Mouse (Mus musculus) neural tube, embryonic 13.5 days (tissue): Measurements from ENCODE around the gene Snap23. TPM values are rescaled to one million over a fixed set of nuclear protein-coding genes. Genes with fewer than 3 reads are reported as not detected.
A peak's percentile ranks its signal among the peaks of the same experiment; 100 is the strongest.

Experiments
- ATAC-seq: fragments of 200-750 bp; cut with Nextera tagmentation; 2 replicates; pipeline ENCODE4 v1.8.0; 2017; ENCODE audit warnings: low read depth, mild to moderate bottlenecking, moderate TSS enrichment, moderate library complexity
- H3K27ac ChIP-seq: fragments of 300-500 bp; sonication (generic); replicated peaks from 2 replicates; pipeline ENCODE4 v1.5.1; 2015; ENCODE audit warnings: moderate library complexity, mild to moderate bottlenecking, inconsistent platforms
- H3K27me3 ChIP-seq: fragments of 300-500 bp; sonication (generic); 2 replicates; pipeline ENCODE4 v1.6.1; 2015; ENCODE audit warnings: mild to moderate bottlenecking, inconsistent platforms
- H3K36me3 ChIP-seq: fragments of 300-500 bp; sonication (generic); 2 replicates; pipeline ENCODE4 v1.6.1; 2015; ENCODE audit warnings: mild to moderate bottlenecking, inconsistent platforms
- H3K4me1 ChIP-seq: fragments of 300-500 bp; sonication (generic); replicated peaks from 2 replicates; pipeline ENCODE4 v1.6.1; 2015; ENCODE audit warnings: inconsistent platforms
- H3K4me2 ChIP-seq: fragments of 300-500 bp; sonication (generic); 2 replicates; pipeline ENCODE4 v1.6.1; 2015; ENCODE audit warnings: inconsistent platforms, mild to moderate bottlenecking, moderate library complexity
- H3K4me3 ChIP-seq: fragments of 300-500 bp; sonication (generic); 2 replicates; pipeline ENCODE4 v1.5.1; 2015; ENCODE audit warnings: mild to moderate bottlenecking, inconsistent platforms
- H3K9ac ChIP-seq: fragments of 300-500 bp; sonication (generic); 2 replicates; pipeline ENCODE4 v1.6.1; 2015; ENCODE audit warnings: moderate library complexity, mild to moderate bottlenecking, inconsistent platforms
- H3K9me3 ChIP-seq: fragments of 300-500 bp; sonication (generic); 2 replicates; pipeline ENCODE4 v1.6.1; 2016; ENCODE audit warnings: inconsistent platforms
- WGBS: fragments of 180-500 bp; shearing (Covaris S2); methylation state at CpG from one replicate; pipeline ENCODE4 v1.1.7; 2015; 5-methylcytosine and 5-hydroxymethylcytosine counted together
- polyA plus RNA-seq: library from polyadenylated mRNA; unstranded; fragments of >200 nt; fragmentation: Nextera tagmentation; extraction: Ambion mirVana; gene quantifications from 2 replicates; pipeline ENCODE4 v1.2.1, GENCODE M21; 2015

Snap23 gene
- polyA plus RNA-seq, 1 experiment from 2014 or later = 21.6 TPM

DNA sequence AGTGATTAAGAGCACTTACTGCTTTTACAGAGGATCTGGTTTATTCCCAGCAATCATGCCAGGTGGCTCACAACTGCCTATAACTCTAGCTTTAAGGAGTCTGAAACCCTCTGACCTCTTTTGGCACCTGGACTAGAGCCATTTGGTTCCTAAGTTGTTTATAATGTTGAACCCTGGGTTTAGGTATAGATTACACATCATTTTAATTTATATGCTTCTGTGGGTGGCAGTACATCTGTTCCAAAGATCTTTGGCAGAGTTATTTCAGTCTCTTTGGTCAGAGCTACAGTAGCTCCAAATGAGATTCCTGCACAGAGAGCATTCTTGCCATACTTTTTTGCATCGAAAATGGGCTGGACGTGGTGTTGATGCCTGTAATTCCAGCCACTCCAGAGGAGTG, 30.3 kb downstream of the Snap23 start:
- H3K36me3 ChIP-seq = peaks cover 73% of the 10 kb centered on the region
- H3K27ac ChIP-seq = no peak overlapping the region
- no peaks in the 10 kb centered on the region for H3K27me3 ChIP-seq
- ATAC-seq = no peak
- no peaks in the 10 kb centered on the region for H3K4me1 ChIP-seq
- no peaks in the 10 kb centered on the region for H3K9me3 ChIP-seq
- no peak overlapping the region for H3K4me3 ChIP-seq
- H3K9ac ChIP-seq = no peak overlapping the region
- no peak overlapping the region for H3K4me2 ChIP-seq
- 95% methylated on average over 2 of the region's 2 CpGs for WGBS

DNA sequence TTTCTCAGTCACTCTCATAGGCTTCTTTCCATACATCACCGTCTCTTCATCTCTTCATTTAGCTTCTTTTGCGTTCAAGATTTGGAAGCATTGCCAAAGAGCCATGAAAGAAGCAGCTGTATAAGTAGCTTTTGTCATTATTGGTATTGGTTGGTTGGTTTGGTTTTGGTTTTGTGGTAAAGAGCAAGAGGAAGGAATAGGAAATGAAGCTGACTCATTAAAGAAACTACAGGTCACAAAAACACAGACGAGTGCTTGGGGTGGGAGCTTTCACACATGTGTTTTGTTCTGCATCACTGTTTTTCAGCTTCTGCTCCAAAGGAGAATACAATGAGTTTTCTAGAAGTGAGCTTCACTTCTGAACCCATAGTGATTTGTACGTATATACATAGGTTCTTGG, 32.0 kb downstream of the Snap23 start:
- ATAC-seq = no peak
- Histone ChIP-seq H3K4me3 (no peak overlapping the region), H3K27ac (no peak overlapping the region), H3K9ac (no peak overlapping the region), H3K9me3 (no peaks in the 10 kb centered on the region), H3K4me1 (no peaks in the 10 kb centered on the region), H3K36me3 (peaks cover 82% of the 10 kb centered on the region), H3K27me3 (no peaks in the 10 kb centered on the region), H3K4me2 (no peak overlapping the region)
- 92% methylated on average over 4 of the region's 4 CpGs for WGBS

DNA sequence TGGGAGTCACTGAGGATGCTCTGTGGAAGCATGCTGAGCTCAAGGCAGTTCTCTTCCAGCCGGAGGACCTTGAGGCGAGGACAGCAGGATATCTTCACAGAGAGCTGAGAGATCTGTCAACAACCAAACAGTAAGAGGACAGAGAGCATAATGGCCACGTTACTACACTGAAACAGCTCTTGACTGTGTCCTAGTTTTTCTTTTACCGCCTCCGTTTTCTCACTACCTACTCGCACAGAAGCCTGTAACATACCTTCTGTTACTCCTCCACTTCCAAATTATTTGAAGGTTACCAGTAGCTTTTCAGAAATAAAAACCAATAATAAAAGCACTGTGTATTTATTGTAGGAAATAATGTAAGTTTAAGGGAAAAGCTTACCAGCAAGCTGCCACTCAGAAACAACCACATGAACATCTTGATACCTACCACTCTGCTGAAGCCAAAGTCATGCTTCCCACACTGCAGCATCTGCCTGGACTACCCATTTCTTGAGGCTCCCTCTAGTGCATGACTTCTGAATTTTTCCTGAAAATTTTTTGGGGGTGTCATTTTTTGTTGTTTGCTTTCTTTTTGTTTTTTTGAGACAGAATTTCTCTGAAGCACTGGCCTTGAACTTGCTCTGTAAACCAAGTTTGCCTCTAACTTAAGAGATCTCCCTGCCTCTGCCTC, 38.7 kb downstream of the Snap23 start:
- no peaks in the 10 kb centered on the region for H3K27me3 ChIP-seq
- no peaks in the 10 kb centered on the region for H3K9me3 ChIP-seq
- H3K4me1 ChIP-seq = peaks cover 28% of the 10 kb centered on the region
- no peak for ATAC-seq
- 89% methylated on average over 6 of the region's 6 CpGs for WGBS
- H3K4me3 ChIP-seq = no peak overlapping the region
- no peak overlapping the region for H3K27ac ChIP-seq
- no peak overlapping the region for H3K4me2 ChIP-seq
- H3K36me3 ChIP-seq = peaks cover 39% of the 10 kb centered on the region
- H3K9ac ChIP-seq = no peak overlapping the region

DNA sequence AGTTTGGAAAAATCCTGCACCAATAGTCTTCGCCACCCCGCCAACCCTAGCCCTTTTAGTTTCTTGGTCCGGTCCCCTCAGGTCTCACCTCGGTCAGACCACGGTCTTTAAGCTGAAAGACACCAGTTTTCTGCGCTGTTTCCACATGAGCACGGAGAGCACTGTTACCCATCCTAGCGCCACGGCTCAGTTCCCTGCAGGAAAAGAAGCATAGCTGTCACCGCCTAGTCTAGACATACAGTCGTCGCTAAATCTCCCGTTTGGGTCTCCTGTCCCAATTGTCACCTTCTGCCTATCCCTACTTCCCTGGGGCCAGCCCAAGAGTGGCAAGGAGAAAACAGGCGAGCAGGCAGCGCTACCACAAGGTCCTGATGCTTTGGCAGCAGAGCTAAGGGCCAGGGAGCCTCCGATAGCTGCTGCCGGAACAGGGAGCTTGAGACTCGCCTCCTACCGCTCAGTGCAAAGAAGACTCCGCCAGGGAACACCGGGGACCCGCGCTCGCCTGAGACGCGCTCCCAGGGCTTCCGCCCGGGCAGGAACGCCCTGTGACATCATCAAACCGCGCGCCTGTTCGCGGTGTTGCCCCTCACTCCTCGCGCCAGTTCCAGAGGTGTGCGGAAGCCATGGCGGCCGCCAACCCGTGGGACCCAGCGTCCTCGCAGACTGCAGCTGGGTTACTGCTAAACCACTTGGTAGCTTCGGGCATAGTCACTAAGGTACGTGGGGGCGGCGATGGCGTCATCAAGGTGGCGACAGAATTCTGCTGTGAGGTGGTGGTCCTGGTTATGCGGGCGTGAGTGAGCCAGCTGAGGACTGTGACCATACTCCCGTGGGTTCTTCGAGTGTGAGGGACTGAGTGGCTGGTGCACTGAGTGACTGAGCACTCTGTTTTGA, 41.6 kb downstream of the Snap23 start, which contains the start of the genes Haus2 and Lrrc57:
Gene Haus2 (plus strand): TSS at position 554 of the 894 bp plus-strand sequence.
Gene Lrrc57 (minus strand): TSS at position 691 of the 894 bp plus-strand sequence.
- ATAC-seq = peak; percentile 97
- peak within 1 kb of the TSS; percentile 95 for H3K27ac ChIP-seq
- peak within 1 kb of the TSS; percentile 84 for H3K4me3 ChIP-seq
- H3K9me3 ChIP-seq = no peaks in the 10 kb centered on the region
- peak within 1 kb of the TSS; percentile 90 for H3K9ac ChIP-seq
- H3K27me3 ChIP-seq = no peaks in the 10 kb centered on the region
- peaks cover 30% of the 10 kb centered on the region for H3K4me1 ChIP-seq
- peak within 1 kb of the TSS; percentile 81 for H3K4me2 ChIP-seq
- peaks cover 30% of the 10 kb centered on the region for H3K36me3 ChIP-seq
- under 1% methylated on average over 52 of the region's 52 CpGs for WGBS

DNA sequence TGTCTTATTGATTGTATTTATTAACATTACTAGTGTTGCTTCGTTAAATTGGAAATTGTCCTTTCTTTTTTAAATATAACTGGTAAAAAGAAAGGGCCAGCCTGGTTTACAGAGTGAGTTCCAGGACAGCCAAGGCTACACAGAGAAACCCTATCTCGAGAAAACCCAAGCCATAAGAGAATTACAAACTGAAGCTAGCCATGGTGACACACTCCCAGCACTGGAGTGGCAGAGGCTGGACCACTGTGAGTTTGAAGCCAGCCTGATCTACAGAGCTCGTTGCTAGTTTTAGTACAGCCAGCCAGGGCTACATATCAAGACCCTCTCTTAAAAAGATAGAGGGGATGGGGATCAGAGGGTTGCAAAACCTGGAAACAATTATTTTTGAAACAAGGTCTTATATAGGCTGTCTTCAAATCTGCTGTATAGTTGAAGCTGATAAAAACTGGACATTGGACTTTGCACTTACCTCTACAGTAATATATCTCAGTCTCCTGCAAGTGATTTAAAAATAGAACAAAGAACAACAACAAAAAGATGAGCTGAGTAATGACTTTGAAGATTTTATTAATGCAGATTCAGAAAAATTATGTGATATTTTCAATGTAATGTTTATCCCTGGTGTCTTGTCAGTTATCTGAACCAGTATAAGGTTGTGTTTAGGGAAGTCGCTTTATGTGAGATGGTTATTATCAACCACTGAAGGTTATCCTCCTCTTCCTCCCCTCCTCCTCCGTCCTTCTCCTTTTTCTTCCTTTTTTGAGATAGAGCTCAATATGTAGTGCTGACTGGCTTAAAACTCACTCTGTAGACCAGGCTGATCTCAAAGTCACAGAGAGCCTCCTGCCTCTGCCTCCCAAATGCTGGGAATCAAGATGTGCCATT, 49.0 kb downstream of the Snap23 start:
- Histone ChIP-seq H3K4me2 (no peak overlapping the region), H3K27ac (no peak overlapping the region), H3K9me3 (no peaks in the 10 kb centered on the region), H3K9ac (no peak overlapping the region), H3K36me3 (peaks cover 61% of the 10 kb centered on the region), H3K27me3 (no peaks in the 10 kb centered on the region), H3K4me3 (no peak overlapping the region), H3K4me1 (no peaks in the 10 kb centered on the region)
- 92% methylated on average over 5 of the region's 5 CpGs for WGBS
- no peak for ATAC-seq

DNA sequence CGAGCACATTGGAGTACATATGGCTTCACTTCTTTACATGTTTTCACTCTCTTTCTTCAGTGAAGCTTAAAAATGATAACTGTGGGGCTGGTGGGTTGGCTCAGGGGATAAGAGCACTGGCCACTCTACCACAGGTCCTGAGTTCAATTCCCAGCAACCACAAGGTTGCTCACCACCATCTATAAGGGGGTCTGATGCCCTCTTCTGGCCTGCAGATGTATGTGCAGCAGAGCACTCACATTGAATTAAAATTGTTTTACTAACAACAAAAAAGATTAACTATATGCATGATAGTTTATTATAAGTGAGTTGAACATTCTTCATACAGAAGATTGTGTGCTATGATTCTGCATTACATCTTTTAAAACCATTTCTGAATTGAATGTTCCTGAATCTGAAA, 52.1 kb downstream of the Snap23 start:
- no peaks in the 10 kb centered on the region for H3K9me3 ChIP-seq
- no peak overlapping the region for H3K27ac ChIP-seq
- peaks cover 47% of the 10 kb centered on the region for H3K36me3 ChIP-seq
- H3K27me3 ChIP-seq = no peaks in the 10 kb centered on the region
- no peaks in the 10 kb centered on the region for H3K4me1 ChIP-seq
- no peak for ATAC-seq
- H3K4me3 ChIP-seq = no peak overlapping the region
- no peak overlapping the region for H3K9ac ChIP-seq
- WGBS = 100% methylated on average over 1 of the region's 1 CpGs
- H3K4me2 ChIP-seq = no peak overlapping the region

DNA sequence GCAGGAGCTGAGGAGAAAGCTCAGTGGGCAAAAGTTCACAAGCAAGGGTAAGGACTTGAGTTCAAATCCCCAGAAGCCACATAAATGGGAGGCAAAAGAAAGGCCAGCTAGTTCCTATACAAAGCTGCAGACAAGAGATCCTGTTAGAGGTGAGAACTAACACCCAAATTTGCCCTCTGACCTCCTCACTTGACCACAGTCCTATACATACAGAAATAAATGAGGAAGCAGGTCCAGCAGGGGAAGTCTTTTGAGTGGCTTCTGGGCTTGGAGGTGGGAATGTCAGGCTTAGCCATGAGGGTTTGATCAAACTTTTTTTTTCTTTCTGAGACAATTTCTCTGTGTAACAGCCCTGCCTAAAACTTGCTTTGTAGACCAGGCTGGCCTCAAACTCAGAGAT, 55.4 kb downstream of the Snap23 start:
- no peak overlapping the region for H3K4me3 ChIP-seq
- H3K9ac ChIP-seq = no peak overlapping the region
- H3K36me3 ChIP-seq = peaks cover 23% of the 10 kb centered on the region
- H3K4me1 ChIP-seq = no peaks in the 10 kb centered on the region
- ATAC-seq = no peak
- no peaks in the 10 kb centered on the region for H3K9me3 ChIP-seq
- no peak overlapping the region for H3K27ac ChIP-seq
- H3K4me2 ChIP-seq = no peak overlapping the region
- H3K27me3 ChIP-seq = no peaks in the 10 kb centered on the region

DNA sequence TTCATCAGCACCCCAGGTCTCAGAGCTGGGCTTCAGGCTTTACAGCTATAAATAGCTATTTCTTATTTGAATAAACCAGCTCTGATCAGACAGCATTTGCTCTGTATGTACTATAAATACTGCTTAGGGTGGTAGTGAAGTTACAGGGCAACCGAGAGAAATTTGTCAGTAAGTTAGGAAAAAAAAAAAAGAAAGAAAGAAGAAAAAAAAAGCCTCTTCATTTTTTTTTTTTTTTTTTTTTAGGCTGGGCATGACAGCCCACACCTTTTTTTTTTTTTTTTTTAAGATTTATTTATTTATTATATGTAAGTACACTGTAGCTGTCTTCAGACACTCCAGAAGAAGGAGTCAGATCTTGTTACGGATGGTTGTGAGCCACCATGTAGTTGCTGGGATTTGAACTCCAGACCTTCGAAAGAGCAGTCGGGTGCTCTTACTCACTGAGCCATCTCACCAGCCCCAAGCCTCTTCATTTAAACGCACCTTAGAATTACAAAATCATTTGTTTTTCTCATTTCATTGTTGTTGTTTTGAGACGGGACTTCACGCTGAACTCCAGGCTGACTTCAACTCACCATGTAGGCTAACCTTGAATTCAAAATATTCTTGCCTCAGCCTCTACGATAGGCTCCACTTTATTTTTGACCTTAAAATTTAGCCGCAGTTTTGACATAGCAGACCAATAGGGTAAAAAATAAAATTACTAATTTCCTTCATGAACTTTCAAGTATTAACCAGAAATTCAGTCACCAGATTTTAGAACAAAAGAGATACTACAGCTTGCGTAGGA, 60.8 kb downstream of the Snap23 start:
- H3K4me3 ChIP-seq = peak overlapping the region; percentile 48
- H3K4me1 ChIP-seq = peaks cover 17% of the 10 kb centered on the region
- no peaks in the 10 kb centered on the region for H3K27me3 ChIP-seq
- 33% methylated on average over 10 of the region's 10 CpGs for WGBS
- H3K27ac ChIP-seq = peak overlapping the region; percentile 69
- H3K4me2 ChIP-seq = peak overlapping the region; percentile 56
- H3K36me3 ChIP-seq = peaks cover 8% of the 10 kb centered on the region
- no peaks in the 10 kb centered on the region for H3K9me3 ChIP-seq
- H3K9ac ChIP-seq = peak overlapping the region; percentile 51
- ATAC-seq = 0 out of 2 replicates have a peak, but pooled peaks have one; percentile 23

DNA sequence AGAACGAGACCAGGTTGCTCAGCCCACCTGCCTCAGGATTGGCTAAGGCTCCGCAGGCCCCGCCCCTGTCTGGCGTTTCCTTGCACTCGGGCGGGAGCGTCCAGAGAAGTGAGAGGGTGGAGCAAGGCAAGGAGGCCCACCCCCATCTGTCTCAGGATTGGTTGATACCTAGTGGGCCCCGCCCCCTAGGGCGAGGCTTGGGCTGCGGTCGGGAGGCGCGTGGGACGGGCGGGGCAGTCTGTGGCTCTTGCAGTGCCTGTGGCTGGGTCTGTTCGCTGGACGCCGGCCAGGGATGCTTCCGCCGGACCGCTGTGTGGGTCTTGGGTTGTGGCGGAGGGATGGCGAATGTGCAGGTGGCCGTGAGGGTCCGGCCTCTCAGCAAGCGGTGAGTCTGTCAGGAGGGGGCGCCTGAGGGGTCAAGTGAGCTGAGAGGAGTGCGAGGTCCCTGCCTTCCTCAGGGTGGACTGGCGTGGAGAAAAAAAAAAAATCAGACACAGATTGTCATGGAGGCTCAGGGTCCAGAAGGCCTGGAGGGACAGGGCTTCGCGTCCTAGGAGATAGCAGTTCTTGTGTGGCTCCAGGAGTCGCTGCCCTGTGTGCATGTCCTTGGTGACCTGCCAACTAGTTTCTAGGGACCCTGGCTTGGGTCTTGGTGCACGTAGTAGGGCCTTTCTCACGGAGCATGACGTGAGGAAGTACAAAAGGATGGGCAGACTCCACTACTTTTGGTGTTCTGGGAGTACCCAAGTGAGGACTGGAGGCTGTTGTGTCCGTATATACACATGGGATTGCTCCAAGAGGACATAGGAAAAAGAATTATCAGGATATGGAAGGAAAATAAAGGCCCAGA, 61.6 kb downstream of the Snap23 start, which contains the start of gene Stard9:
Gene Stard9 (plus strand): TSS at position 236 of the 850 bp plus-strand sequence.
- Histone ChIP-seq H3K4me2 (peak within 1 kb of the TSS; percentile 56), H3K4me3 (peak within 1 kb of the TSS; percentile 48), H3K36me3 (peaks cover 15% of the 10 kb centered on the region), H3K9me3 (no peaks in the 10 kb centered on the region), H3K27me3 (no peaks in the 10 kb centered on the region), H3K4me1 (peaks cover 17% of the 10 kb centered on the region), H3K9ac (peak within 1 kb of the TSS; percentile 64), H3K27ac (peak within 1 kb of the TSS; percentile 69)
- peak; percentile 100 for ATAC-seq
- WGBS = 3% methylated on average over 36 of the region's 36 CpGs

DNA sequence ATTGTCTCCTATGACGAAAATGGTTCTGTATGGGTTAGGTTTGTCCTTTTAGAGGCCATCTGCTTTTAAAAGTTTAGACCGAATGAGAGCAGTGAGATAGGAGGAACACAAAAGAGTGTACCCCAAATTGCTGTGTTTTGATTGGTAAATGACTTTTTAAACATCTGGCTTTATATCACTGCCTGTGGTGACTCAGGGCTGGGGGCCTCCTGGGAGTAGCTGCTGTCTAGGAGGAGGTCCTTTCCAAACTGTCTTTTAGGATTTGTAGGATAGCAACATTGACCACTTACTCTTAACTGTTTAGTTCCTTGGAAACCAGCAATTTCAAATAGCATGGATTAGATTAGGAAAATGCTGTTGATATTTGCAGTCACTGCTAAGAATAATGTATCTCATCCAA, 62.8 kb downstream of the Snap23 start:
- H3K4me1 ChIP-seq = peaks cover 17% of the 10 kb centered on the region
- ATAC-seq = no peak
- no peak overlapping the region for H3K4me3 ChIP-seq
- no peak overlapping the region for H3K9ac ChIP-seq
- no peaks in the 10 kb centered on the region for H3K9me3 ChIP-seq
- H3K27me3 ChIP-seq = no peaks in the 10 kb centered on the region
- H3K27ac ChIP-seq = no peak overlapping the region
- WGBS = 73% methylated on average over 2 of the region's 2 CpGs
- H3K36me3 ChIP-seq = peaks cover 25% of the 10 kb centered on the region
- H3K4me2 ChIP-seq = peak overlapping the region; percentile 56
